Mouse (Mus musculus): ENCODE measurements around the gene Srgap1.

Gene Srgap1

DNA sequence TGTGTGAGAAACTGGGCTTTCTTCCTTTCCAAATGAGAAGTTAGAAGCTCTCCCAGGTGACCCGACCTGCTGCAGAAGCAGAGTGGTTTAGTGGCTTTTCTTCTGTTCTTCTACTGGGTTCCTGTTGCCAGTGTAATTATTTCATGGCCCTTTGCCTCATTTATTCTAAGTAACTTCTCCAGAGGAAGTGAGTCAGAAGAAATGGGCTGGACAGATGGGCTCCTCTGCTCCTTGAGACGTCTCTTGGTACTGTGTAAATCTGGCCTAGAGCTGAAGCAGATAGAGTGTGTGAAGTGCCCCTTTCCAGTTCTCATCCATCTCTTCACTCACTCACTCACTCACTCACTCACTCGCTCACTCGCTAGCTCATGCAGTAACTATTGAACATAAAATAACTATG is 290.4 kb downstream of the Srgap1 start:
- DNase-seq: no peak

DNA sequence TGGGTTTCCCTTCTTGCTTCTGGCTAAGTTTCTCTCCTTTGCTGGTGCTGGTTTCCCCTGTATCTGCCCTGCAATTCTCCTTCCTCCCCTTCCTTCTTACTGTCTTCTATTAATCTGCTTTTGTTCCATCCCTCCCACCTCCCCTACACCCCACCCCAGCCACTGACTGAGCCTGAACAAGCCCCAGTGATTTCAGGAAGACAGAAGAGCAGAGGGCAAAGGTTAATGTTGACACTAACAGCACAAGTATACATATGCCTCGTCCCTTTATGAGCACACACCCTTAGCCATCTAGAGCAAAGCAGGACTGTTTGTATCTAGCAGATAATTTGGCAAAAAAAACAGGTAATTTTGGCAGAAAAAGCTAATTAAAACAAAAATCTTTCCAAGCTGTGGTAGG is 291.3 kb downstream of the Srgap1 start:
- no peak for DNase-seq

DNA sequence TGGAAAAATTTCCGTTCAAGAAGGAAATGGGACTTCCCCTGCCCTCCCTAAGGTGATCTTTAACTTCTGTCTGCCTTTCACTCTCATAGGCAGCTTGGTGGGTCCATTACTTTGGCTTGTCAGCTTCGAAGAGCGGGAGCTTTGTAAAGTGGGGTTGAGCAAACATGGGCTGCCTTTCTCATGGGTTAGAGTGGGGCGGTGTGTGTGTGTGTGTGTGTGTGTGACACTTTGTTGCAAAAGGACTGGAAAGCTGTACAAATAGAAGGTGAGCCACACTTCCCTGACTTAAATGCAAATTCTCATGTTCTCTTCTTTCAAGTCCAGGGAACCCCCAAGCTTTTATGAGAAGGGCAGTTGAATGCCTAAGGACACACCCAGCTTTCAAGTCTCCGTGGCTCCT is 292.9 kb downstream of the Srgap1 start:
- no peak for DNase-seq

DNA sequence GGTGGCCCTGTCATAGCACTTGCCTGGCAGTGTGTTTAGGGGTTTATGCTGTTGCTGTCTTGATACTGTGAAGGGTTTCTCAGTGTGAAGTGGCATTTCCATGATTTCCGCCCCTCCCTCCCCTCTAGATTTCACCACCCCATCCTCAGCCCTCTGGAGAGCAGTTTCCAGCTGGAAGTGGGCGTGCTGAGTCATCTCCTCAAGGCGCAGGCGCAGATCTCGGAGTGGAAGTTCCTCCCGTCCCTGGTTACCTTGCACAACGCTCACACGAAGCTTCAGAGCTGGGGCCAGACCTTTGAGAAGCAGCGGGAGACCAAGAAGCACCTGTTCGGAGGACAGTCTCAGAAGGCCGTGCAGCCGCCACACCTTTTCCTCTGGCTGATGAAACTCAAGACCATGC is 296.9 kb downstream of the Srgap1 start:
- peak; percentile 64 for DNase-seq

DNA sequence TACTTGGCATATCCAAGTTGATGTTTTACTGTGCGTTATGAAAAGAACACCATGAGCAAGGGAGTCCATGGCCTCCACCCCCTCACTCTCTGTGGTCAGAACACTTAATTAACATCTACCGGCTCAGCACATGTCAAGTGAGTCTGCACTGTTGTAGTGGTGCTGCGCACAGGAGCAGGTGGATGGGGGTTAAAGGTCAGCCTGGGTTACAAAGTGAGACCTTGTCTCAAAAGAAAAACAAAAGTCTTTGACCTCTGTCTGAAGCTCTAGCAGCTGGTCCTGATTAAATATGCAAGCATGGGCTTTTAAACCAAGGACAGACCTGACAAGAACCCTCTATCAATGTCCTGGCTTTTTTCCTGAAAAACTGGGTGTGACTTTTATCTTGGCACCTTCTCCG is 304.8 kb downstream of the Srgap1 start:
- no peak for DNase-seq

DNA sequence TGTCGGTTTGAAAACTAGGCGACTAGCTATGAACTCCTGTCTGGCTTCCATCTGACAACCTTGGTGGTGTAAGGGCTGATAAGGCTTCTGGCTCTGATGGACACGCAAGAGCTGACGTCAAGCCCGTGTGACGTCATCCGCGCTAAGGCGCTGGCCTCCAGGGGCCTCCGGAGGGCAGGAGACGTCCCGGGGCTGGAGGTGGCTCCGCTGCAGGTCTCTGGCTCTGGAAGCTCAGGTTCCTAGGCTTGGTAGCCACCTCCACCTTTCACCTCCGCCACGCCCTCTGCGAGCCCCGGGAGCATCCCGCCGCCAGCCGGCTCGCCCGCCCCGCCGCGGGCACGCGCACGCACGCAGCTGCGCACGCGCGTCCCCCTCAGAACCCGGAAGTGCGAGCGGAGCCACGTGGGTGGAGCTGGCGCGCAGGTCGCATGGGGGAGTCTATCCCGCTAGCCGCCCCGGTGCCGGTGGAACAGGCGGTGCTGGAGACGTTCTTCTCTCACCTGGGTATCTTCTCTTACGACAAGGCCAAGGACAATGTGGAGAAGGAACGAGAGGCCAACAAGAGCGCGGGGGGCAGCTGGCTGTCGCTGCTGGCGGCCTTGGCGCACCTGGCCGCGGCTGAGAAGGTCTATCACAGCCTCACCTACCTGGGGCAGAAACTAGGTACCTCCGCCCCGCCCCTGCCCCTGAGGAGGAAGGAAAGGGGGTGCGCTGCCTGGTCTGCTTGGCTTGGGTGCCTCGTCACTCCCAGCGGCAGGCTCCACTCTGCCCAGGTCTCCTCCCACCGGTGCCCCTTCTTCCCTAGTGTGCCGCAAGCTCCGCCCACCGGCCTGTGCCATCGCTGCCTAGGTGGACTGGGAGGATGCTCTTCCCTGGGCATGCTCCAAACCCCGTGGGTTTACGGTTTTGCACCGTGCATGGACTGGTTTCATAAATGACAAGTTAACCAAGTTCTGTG is 307.3 kb downstream of the Srgap1 start, which contains the start of gene BC048403:
TSS of gene BC048403 (plus strand) at position 390 of the 958 bp plus-strand sequence.
- DNase-seq: peak; percentile 90

DNA sequence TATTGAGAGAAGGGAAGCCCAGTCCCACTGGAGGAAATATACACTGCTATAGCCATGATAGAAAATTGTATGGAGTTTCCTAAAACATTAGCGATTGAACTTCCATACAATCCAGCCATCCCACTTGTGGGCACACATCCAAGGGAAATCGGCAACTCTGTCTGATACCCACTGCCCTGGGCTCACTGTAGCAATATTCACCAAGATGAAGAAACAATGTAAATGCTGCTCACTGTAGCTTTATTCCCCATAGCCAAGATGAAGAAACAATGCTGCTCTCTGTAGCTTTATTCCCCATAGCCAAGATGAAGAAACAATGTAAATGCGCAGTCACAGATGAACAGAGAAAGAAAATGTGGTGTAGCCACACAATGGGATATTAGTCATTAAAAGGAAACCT is 309.9 kb downstream of the Srgap1 start:
- DNase-seq: no peak

DNA sequence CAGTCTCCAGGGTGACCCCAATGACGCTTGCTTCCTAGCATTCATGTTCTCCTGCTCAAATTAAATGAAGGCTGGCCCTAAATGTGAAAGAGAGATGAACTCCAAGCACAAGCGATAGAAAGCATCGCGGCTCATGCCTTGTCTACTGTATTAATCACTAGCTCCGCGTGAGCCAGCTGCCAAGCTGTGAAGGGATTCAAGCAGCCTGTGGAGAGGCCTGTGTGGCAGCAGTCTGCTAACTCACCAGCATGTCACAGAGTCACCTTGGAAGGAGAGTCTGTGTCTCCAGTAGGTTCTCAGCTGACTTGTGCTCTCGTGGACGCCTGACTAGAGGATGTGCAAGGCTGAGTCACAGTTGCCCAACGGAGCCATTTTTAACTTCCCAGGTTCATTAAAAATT is 314.6 kb downstream of the Srgap1 start:
- no peak for DNase-seq

DNA sequence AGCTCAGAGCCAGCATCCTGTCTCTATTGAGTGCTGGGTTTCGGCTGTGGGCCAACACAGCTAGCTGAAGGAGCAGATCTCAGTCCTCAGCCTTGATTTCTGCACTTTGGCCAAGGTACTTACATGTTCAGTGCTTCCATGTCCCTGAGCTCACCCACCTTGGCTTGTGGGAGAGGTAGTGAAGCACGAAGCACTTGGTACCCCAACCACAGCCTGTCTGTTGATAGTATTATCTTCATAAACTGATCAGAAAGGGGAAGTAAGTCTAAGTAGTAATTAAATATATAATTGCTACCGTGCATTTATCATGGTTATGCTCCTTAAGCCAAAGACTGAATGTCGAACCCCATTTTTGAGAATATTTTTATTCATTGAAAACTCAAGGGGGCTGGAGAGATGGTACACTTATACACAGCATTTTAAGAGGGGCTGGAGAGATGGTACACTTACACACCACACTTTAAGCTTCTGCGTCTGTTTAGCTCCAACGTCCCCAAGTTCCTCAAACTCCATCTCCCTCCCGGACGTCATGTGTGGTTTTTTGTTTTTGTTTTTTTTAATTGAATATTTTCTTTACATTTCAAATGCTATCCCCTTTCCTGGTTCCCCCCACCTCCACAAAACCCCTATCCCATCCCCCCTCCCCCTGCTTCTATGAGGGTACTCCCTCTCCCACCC is 315.9 kb downstream of the Srgap1 start:
- no peak for DNase-seq

Measured in right cerebral cortex, postnatal 25 days (tissue).